Mouse (Mus musculus) embryonic facial prominence, embryonic 12.5 days (tissue): ENCODE data around the gene Smarcal1. TPM values are rescaled to one million over a fixed set of nuclear protein-coding genes. Genes with fewer than 3 reads are reported as not detected.

ENCODE experiments used
- ATAC-seq: fragments of 200-750 bp; cut with Nextera tagmentation; 2 replicates; pipeline ENCODE4 v1.8.0; 2017; ENCODE audit not compliant: insufficient number of reproducible peaks, insufficient read depth, low FRiP score, low TSS enrichment
- H3K27ac ChIP-seq: fragments of 300-500 bp; sonication (generic); 2 replicates; pipeline ENCODE4 v1.5.1; 2016; ENCODE audit warnings: mild to moderate bottlenecking
- H3K27me3 ChIP-seq: fragments of 300-500 bp; sonication (generic); 2 replicates; pipeline ENCODE4 v1.6.1; 2016; ENCODE audit warnings: mild to moderate bottlenecking, moderate library complexity
- H3K36me3 ChIP-seq: fragments of 300-500 bp; sonication (generic); 2 replicates; pipeline ENCODE4 v1.6.1; 2016; ENCODE audit warnings: mild to moderate bottlenecking
- H3K4me1 ChIP-seq: fragments of 300-500 bp; sonication (generic); 2 replicates; pipeline ENCODE4 v1.6.1; 2016
- H3K4me2 ChIP-seq: fragments of 300-500 bp; sonication (generic); replicated peaks from 2 replicates; pipeline ENCODE4 v1.6.1; 2016; ENCODE audit warnings: mild to moderate bottlenecking, moderate library complexity
- H3K4me3 ChIP-seq: fragments of 300-500 bp; sonication (generic); 2 replicates; pipeline ENCODE4 v1.5.1; 2016; ENCODE audit warnings: mild to moderate bottlenecking
- H3K9ac ChIP-seq: fragments of 300-500 bp; sonication (generic); 2 replicates; pipeline ENCODE4 v1.6.1; 2016; ENCODE audit warnings: mild to moderate bottlenecking, moderate library complexity
- H3K9me3 ChIP-seq: fragments of 300-500 bp; sonication (generic); 2 replicates; pipeline ENCODE4 v1.6.1; 2016; ENCODE audit warnings: mild to moderate bottlenecking, moderate library complexity
- WGBS: fragments of 180-500 bp; shearing (Covaris S2); methylation state at CpG from one replicate; pipeline ENCODE4 v1.1.7; 2016; 5-methylcytosine and 5-hydroxymethylcytosine counted together
- polyA plus RNA-seq: library from polyadenylated mRNA; unstranded; fragments of >200 nt; fragmentation: Nextera tagmentation; extraction: Ambion mirVana; gene quantifications from 2 replicates; pipeline ENCODE4 v1.2.1, GENCODE M21; 2016

The Smarcal1 gene
- polyA plus RNA-seq, 1 experiment from 2014 or later: 32.6 TPM

DNA sequence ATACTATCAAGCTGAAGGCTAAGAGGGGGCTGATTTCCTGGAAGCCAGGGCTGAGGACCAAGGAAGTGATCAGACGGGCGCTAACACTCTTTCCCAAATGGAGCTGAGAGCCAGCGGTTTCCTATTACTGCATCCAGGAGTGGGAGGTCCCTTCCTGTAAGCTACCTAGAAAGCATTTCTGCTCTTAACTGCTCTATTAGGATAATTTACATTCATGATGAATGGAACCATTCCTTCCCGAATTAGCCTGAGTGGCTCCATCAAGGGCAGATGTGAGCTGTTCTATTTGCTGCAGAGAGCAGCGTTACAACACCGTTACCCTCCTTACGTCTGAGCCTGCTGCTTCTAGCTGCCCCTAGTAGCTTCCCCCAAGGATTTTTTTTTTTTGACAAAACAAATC is 9.0 kb upstream of the Smarcal1 start:
- H3K9ac ChIP-seq: no peak overlapping the region
- H3K4me3 ChIP-seq: no peak overlapping the region
- peaks cover 5% of the 10 kb centered on the region; the same call in 1 of the 2 replicates for H3K4me1 ChIP-seq
- H3K4me2 ChIP-seq: no peak overlapping the region
- 41% methylated on average over 7 of the region's 7 CpGs for WGBS
- no peak for ATAC-seq
- H3K9me3 ChIP-seq: no peaks in the 10 kb centered on the region
- H3K27me3 ChIP-seq: no peaks in the 10 kb centered on the region
- no peaks in the 10 kb centered on the region for H3K36me3 ChIP-seq
- H3K27ac ChIP-seq: no peak overlapping the region

DNA sequence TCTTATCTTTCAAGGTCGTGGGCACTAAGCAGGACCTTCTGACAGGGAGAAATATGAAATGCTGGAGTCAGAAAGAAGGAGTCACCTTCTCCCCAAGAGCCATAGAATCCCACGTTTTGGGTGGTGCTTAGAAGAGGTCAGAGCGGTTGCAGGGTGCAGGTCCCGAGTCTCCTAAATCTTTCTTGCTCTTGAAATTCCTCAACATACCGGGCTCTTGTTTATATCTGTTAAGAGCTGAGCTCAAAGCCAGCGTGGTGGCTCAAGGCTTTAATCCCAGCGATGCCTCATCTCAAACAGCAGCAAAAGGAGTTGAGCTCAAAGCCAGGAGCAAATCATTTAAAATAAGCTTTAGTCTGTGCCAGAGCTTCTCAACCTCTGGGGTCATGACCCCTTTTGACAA is 8.4 kb upstream of the Smarcal1 start:
- Histone ChIP-seq H3K27me3 (no peaks in the 10 kb centered on the region), H3K36me3 (no peaks in the 10 kb centered on the region), H3K4me2 (no peak overlapping the region), H3K4me3 (no peak overlapping the region), H3K4me1 (peaks cover 5% of the 10 kb centered on the region; the same call in 1 of the 2 replicates), H3K27ac (no peak overlapping the region), H3K9ac (no peak overlapping the region), H3K9me3 (no peaks in the 10 kb centered on the region)
- 56% methylated on average over 7 of the region's 7 CpGs for WGBS
- ATAC-seq: no peak

DNA sequence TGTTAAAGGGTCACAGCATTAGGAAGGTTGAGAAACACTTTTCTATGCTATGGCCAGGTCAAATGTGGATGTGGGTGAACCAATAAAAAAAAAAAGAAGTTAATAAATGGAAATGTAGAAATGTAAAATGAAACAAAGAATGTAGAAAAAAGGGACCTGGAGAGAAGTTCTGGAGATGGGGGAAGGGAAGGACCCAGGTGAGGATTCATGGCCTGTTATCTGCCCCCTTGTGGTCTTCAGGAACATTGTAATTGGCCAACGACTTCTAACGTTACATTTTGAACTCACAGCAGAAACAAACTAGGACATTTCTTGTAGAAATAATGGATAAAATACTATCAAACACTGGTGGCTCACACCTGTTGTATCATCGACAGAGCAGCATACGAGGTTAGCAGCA is 7.9 kb upstream of the Smarcal1 start:
- Histone ChIP-seq H3K4me1 (peaks cover 5% of the 10 kb centered on the region; the same call in 1 of the 2 replicates), H3K9me3 (no peaks in the 10 kb centered on the region), H3K27ac (no peak overlapping the region), H3K9ac (no peak overlapping the region), H3K4me2 (no peak overlapping the region), H3K27me3 (no peaks in the 10 kb centered on the region), H3K4me3 (no peak overlapping the region), H3K36me3 (no peaks in the 10 kb centered on the region)
- 50% methylated on average over 4 of the region's 4 CpGs for WGBS
- ATAC-seq: no peak

DNA sequence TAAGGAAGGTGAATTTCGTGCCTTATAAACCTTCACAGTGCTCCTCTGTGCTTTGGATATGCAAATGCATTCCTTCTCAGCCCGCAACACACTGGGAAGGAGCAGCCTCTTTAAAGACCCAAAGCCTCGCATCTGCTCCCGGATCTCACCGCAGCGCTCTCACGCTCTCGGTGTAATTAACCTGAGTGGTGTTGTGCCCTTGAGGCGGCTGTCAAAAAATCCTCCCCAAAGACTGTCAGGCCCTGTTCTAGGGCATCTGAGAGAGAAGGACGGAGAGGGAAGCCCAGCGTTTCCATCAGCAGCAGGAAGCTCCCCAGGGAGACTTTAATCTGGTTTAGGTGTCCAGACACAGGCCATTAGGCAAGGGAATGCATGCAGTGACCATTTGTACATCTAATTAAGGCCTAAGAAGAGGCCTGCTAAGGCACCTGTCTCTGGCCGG is 5.5 kb upstream of the Smarcal1 start:
- H3K9me3 ChIP-seq: no peaks in the 10 kb centered on the region
- no peak overlapping the region for H3K9ac ChIP-seq
- 1% methylated on average over 12 of the region's 12 CpGs for WGBS
- H3K36me3 ChIP-seq: no peaks in the 10 kb centered on the region
- no peak overlapping the region for H3K4me3 ChIP-seq
- peaks cover 5% of the 10 kb centered on the region; the same call in 1 of the 2 replicates for H3K4me1 ChIP-seq
- H3K27me3 ChIP-seq: no peaks in the 10 kb centered on the region
- peak overlapping the region; percentile 38 for H3K4me2 ChIP-seq
- H3K27ac ChIP-seq: no peak overlapping the region
- ATAC-seq: no peak

DNA sequence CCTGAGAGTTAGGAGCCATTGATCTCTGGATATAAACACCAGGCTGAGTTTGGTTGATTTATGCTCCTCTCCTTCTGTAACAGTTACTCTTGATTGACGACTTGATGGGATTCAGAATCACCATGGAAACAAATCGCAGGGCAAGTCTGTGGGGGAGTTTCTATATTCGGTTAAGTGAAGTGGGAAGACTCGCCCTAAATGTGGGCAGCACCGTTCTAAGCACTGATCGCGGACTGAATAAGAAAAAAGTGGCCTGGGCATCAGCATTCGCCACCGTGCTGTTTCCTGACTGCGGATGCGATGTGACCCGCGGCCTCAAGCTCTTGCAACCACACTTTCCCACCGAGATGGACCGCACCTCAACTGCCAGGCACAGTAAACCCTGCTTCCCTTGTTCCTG is 4.7 kb upstream of the Smarcal1 start:
- ATAC-seq: no peak
- WGBS: 43% methylated on average over 15 of the region's 15 CpGs

DNA sequence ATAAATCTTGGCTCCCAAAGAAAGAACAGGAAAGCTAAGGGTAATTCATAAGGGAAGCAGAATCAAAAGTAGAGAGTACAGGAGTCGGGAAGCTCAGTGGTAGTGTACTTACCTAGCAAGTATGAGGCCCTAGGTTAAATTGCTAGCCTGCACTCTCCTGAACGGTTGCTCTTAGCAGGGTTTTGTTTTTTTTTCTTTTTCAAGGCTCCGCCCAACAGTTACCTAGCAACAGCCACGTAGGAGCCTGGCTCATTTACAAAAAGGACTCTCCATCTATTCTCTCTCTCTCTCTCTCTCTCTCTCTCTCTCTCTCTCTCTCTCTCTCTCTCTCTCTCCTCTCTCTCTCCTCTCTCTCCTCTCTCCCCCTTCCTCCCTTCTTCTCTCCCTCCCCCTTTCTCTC is 4.2 kb upstream of the Smarcal1 start:
- ATAC-seq: no peak
- Histone ChIP-seq H3K9ac (no peak overlapping the region), H3K4me1 (peaks cover 7% of the 10 kb centered on the region), H3K27ac (no peak overlapping the region), H3K27me3 (no peaks in the 10 kb centered on the region), H3K9me3 (no peaks in the 10 kb centered on the region), H3K4me3 (no peak overlapping the region), H3K4me2 (no peak overlapping the region), H3K36me3 (no peaks in the 10 kb centered on the region)
- 30% methylated on average over 4 of the region's 4 CpGs for whole genome bisulfite sequencing

More for the DNA sequence above, 4.7 kb upstream of the Smarcal1 start:
- no peak overlapping the region for H3K9ac ChIP-seq
- no peak overlapping the region for H3K4me2 ChIP-seq
- H3K36me3 ChIP-seq: no peaks in the 10 kb centered on the region
- no peaks in the 10 kb centered on the region for H3K9me3 ChIP-seq
- H3K27ac ChIP-seq: no peak overlapping the region
- H3K27me3 ChIP-seq: no peaks in the 10 kb centered on the region
- H3K4me3 ChIP-seq: no peak overlapping the region
- peaks cover 5% of the 10 kb centered on the region; the same call in 1 of the 2 replicates for H3K4me1 ChIP-seq

DNA sequence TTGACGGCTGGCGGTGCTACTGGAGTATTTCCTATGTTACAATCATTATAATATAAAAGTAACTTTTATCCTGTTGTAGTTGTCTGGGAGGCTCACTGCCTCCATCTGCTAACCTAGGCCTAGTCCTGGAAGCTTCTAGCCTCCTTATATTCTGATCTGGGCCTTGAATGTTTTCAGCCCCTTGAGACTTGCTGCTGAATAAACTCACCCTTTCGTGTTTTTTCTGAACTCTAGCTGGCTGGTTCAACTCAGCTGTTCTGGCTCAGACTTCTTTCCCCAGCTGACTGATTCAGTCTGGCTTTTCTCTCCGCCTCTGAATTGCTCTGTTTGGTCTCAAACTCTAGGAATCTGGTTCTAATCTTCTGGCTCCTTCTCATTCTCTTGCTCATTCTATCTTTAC is 855 bp downstream of the Smarcal1 start:
- H3K9me3 ChIP-seq: no peaks in the 10 kb centered on the region
- ATAC-seq: no peak
- H3K27ac ChIP-seq: no peak overlapping the region
- peak overlapping the region; percentile 66 for H3K4me3 ChIP-seq
- no peaks in the 10 kb centered on the region for H3K27me3 ChIP-seq
- H3K36me3 ChIP-seq: peaks cover 24% of the 10 kb centered on the region
- H3K4me1 ChIP-seq: peaks cover 10% of the 10 kb centered on the region
- peak overlapping the region; percentile 66 for H3K4me2 ChIP-seq
- H3K9ac ChIP-seq: peak overlapping the region; percentile 52
- 61% methylated on average over 4 of the region's 4 CpGs for WGBS

DNA sequence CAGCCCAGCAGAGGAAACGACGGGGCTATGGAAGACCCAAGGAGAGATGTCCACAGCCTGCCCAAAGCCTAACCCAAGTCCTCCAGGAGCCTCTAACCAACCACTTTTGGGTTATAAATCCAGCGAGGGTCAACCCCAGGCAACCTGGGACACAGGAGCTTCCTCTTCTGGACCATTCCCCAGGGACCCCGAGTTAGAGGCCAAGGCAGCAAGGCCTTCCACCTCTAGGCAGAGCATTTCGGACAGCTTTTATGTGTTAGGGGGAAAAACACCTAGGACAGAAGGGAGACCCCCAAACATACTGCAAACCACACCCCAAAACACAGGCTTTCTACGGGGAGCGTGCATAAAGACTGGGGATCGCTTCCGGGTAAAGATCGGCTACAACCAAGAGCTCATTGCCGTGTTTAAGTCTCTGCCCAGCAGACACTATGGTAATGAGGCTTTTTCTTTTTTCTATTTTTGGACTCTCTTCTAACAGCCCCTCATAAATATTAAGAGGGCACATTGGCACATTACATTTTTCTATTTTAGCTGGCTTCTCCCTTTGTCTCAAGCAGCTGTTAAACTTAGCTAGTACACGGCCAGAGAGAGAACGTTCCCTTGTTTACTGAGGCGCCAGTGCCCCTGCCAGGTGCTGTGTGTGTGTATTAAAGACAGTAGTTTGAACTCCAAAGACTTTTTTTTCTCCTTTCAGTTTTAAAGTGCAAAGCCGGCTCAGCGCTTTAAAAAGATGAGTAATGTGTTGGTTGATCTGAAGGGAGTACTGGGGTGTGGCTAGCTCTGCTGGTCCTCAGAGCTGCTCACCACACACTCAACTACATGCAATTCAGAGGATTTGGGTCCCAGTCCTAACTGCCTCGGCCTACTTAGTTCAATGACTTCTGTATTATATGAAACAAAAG is 3.2 kb downstream of the Smarcal1 start:
- Histone ChIP-seq H3K4me3 (no peak overlapping the region), H3K4me2 (no peak overlapping the region), H3K9me3 (no peaks in the 10 kb centered on the region), H3K27ac (no peak overlapping the region), H3K27me3 (no peaks in the 10 kb centered on the region), H3K36me3 (peaks cover 35% of the 10 kb centered on the region), H3K4me1 (peaks cover 10% of the 10 kb centered on the region), H3K9ac (no peak overlapping the region)
- WGBS: 92% methylated on average over 17 of the region's 17 CpGs
- ATAC-seq: no peak

DNA sequence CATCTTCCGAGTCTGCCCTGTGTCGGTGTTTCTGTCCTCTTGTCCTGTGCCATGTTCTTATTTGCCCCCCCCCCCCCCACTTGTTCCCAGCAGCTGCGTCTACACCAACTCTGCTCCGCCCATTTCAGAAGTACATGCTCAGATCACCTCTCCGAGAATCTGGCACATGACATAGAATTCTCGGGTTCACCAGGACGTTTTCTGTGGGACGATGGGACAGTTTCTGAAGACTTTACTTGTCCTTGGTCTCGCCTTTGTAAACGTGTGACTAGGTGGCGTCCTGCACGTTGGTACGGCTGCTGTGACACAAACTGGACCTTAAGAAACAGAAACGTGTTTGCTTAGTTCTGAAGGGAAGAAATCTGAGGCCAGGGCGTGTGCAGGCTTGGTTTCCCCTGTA is 4.5 kb downstream of the Smarcal1 start:
- Histone ChIP-seq H3K27ac (no peak overlapping the region), H3K4me3 (no peak overlapping the region)
- no peak for ATAC-seq

DNA sequence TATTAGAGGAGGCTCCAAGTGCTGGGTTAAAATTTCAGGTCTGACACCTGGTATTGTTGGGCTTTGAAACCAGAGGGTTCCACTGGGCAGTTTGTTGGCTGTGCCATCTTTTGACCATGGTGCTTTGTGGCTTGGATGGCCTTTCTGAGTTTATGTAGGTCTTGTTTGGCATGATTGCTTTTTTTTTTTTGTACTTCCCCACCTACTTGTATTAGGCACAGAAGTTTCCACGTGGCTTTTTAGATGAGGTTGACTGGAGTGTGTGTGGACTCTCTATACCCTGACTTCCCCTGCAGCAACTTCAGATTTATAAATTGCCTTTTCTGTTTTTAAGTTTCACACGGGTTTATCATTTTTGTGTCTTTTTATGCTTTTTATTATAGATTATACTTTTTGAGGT is 5.7 kb downstream of the Smarcal1 start:
- Histone ChIP-seq H3K9ac (no peak overlapping the region), H3K9me3 (no peaks in the 10 kb centered on the region), H3K4me1 (peaks cover 9% of the 10 kb centered on the region), H3K36me3 (peaks cover 60% of the 10 kb centered on the region), H3K4me2 (no peak overlapping the region), H3K27ac (no peak overlapping the region), H3K27me3 (no peaks in the 10 kb centered on the region), H3K4me3 (no peak overlapping the region)
- no peak for ATAC-seq
- WGBS: 71% methylated on average over 2 of the region's 2 CpGs

More for the DNA sequence above, 4.5 kb downstream of the Smarcal1 start:
- H3K9ac ChIP-seq: no peak overlapping the region
- H3K36me3 ChIP-seq: peaks cover 48% of the 10 kb centered on the region
- no peak overlapping the region for H3K4me2 ChIP-seq
- H3K4me1 ChIP-seq: peaks cover 10% of the 10 kb centered on the region
- H3K27me3 ChIP-seq: no peaks in the 10 kb centered on the region
- H3K9me3 ChIP-seq: no peaks in the 10 kb centered on the region
- WGBS: 93% methylated on average over 15 of the region's 15 CpGs

DNA sequence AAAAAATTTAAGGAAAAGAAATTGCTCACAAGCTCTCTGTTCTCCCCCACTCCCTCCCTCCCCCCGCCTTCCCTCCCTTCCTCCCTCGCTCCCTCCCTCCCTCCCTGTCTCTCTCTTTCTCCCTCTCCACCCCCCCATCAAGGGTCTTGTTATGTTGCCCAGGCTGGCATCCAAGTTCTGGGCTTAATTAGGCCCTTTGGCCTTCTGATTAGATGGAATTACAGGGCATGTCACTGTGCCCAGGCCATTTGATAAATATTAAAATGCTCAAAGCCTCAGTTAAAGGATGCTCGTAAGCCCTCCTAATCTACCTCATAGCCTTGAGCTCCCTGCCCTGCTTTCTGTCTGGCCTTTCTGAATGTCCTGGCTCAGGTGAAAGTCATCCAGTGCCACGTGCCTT is 7.6 kb downstream of the Smarcal1 start:
- Histone ChIP-seq H3K4me2 (no peak overlapping the region), H3K4me1 (no peaks in the 10 kb centered on the region), H3K9ac (no peak overlapping the region), H3K27ac (no peak overlapping the region), H3K27me3 (no peaks in the 10 kb centered on the region), H3K4me3 (no peak overlapping the region), H3K9me3 (no peaks in the 10 kb centered on the region), H3K36me3 (peaks cover 73% of the 10 kb centered on the region)
- ATAC-seq: no peak
- WGBS: 79% methylated on average over 4 of the region's 4 CpGs

DNA sequence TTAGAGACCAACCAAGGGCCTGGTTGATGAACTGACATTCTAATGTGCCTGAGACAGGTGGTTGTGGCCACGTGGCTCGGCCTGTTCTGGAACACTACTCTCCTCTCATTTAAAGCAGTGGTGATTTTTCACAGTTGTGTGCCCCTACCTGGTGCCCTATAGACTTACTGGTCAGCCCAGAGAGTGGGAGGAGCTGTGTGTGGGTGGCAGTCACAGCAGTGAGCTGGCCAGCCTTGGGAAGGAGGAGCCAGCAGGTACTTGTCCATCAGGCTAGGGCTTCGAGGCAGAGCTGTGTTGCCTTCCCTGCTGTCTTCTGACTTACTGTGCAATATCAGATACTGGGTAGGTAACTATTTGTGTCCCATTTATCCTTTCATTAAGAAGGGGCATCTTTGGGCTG is 9.3 kb downstream of the Smarcal1 start:
- H3K4me3 ChIP-seq: no peak overlapping the region
- no peak for ATAC-seq
- no peak overlapping the region for H3K9ac ChIP-seq
- H3K36me3 ChIP-seq: peaks cover 73% of the 10 kb centered on the region
- no peak overlapping the region for H3K27ac ChIP-seq
- WGBS: 91% methylated on average over 3 of the region's 3 CpGs
- H3K9me3 ChIP-seq: no peaks in the 10 kb centered on the region
- no peak overlapping the region for H3K4me2 ChIP-seq
- no peaks in the 10 kb centered on the region for H3K27me3 ChIP-seq
- H3K4me1 ChIP-seq: no peaks in the 10 kb centered on the region
